Mouse (Mus musculus) testis, adult 2 months (tissue): ENCODE results near the gene A030014E15Rik.

Experiments
- CTCF ChIP-seq: fragments of 200-500 bp; IDR thresholded peaks from 2 replicates; pipeline ENCODE4 v1.5.1; 2012; ENCODE audit warnings: low read depth, mild to moderate bottlenecking, inconsistent platforms, low read length, moderate library complexity; ENCODE audit not compliant: control insufficient read depth, insufficient read depth, insufficient replicate concordance
- POLR2A ChIP-seq: fragments of 200-500 bp; IDR thresholded peaks from 2 replicates; pipeline ENCODE4 v1.6.1; 2012; ENCODE audit warnings: low read depth, mild to moderate bottlenecking, inconsistent platforms, low read length, moderate library complexity; ENCODE audit not compliant: control insufficient read depth

GRCm38 (mm10) chr1:82966413-82966812, 41.7 kb downstream of the A030014E15Rik start:
- TF ChIP-seq CTCF (no peak), POLR2A (no peak)
